Mouse (Mus musculus) heart, postnatal 0 days (tissue): ENCODE measurements around the gene Orc2.

Experiments used
- CTCF ChIP-seq: IDR thresholded peaks from 2 replicates; pipeline ENCODE4 v1.5.1; 2016; ENCODE audit warnings: antibody characterized with exemption, control low read depth, low read depth
- EP300 ChIP-seq: IDR thresholded peaks from 2 replicates; pipeline ENCODE4 v1.6.1; 2016; ENCODE audit warnings: antibody characterized with exemption, low read depth

GRCm38 (mm10) chr1:58497678-58498077 lies 7.2 kb downstream of the Orc2 start:
- TF ChIP-seq EP300 (no peak), CTCF (no peak)
